Mouse (Mus musculus): ENCODE data around the gene Dync1i1.
A peak's percentile ranks its signal among the peaks of the same experiment; 100 is the strongest.

Gene Dync1i1

GRCm38 (mm10) chr6:5966806-5967445 lies 241.5 kb downstream of the Dync1i1 start:
- DNase-seq (ENCODE audit: low read depth, low spot score), result no peak

- DNase-seq (ENCODE audit: low read depth, low spot score), result no peak
These were observed 242.1 kb downstream of the Dync1i1 start for GRCm38 (mm10) chr6:5967545-5967944.

GRCm38 (mm10) chr6:5969613-5970012 lies 244.2 kb downstream of the Dync1i1 start:
- no peak for DNase-seq (ENCODE audit: low read depth, low spot score)

- no peak for DNase-seq (ENCODE audit: low read depth, low spot score)
These were observed 250.8 kb downstream of the Dync1i1 start for GRCm38 (mm10) chr6:5976241-5976640.

GRCm38 (mm10) chr6:5977238-5977920 lies 251.9 kb downstream of the Dync1i1 start:
- no peak for DNase-seq (ENCODE audit: low read depth, low spot score)

- no peak for DNase-seq (ENCODE audit: low read depth, low spot score)
These were observed 265.8 kb downstream of the Dync1i1 start for GRCm38 (mm10) chr6:5991243-5991642.

- no peak for DNase-seq (ENCODE audit: low read depth, low spot score)
These were observed 266.6 kb downstream of the Dync1i1 start for GRCm38 (mm10) chr6:5991817-5992755.

GRCm38 (mm10) chr6:5993056-5993455 lies 267.6 kb downstream of the Dync1i1 start:
- DNase-seq (ENCODE audit: low read depth, low spot score), result no peak

GRCm38 (mm10) chr6:5997535-5997934 lies 272.1 kb downstream of the Dync1i1 start:
- DNase-seq (ENCODE audit: low read depth, low spot score), result no peak

GRCm38 (mm10) chr6:6002061-6002460 lies 276.6 kb downstream of the Dync1i1 start:
- DNase-seq (ENCODE audit: low read depth, low spot score), result no peak

GRCm38 (mm10) chr6:6004756-6005485 lies 279.5 kb downstream of the Dync1i1 start:
- no peak for DNase-seq (ENCODE audit: low read depth, low spot score)

- peak; percentile 77 for DNase-seq (ENCODE audit: low read depth, low spot score)
These were observed 280.5 kb downstream of the Dync1i1 start for GRCm38 (mm10) chr6:6005762-6006431.

GRCm38 (mm10) chr6:6011364-6011763 lies 285.9 kb downstream of the Dync1i1 start:
- no peak for DNase-seq (ENCODE audit: low read depth, low spot score)

GRCm38 (mm10) chr6:6015616-6016015 lies 290.2 kb downstream of the Dync1i1 start:
- no peak for DNase-seq (ENCODE audit: low read depth, low spot score)

GRCm38 (mm10) chr6:6016931-6017330 lies 291.5 kb downstream of the Dync1i1 start:
- DNase-seq (ENCODE audit: low read depth, low spot score), result no peak

- DNase-seq (ENCODE audit: low read depth, low spot score), result no peak
These were observed 298.5 kb downstream of the Dync1i1 start for GRCm38 (mm10) chr6:6023976-6024375.

GRCm38 (mm10) chr6:6027664-6028063 lies 302.2 kb downstream of the Dync1i1 start:
- no peak for DNase-seq (ENCODE audit: low read depth, low spot score)

- no peak for DNase-seq (ENCODE audit: low read depth, low spot score)
These were observed 313.5 kb downstream of the Dync1i1 start for GRCm38 (mm10) chr6:6038773-6039550.

GRCm38 (mm10) chr6:6046729-6047424 lies 321.4 kb downstream of the Dync1i1 start:
- no peak for DNase-seq (ENCODE audit: low read depth, low spot score)

GRCm38 (mm10) chr6:6052696-6053095 lies 327.3 kb downstream of the Dync1i1 start:
- no peak for DNase-seq (ENCODE audit: low read depth, low spot score)

Data from embryo, embryonic 11.5 days (tissue).